Mouse (Mus musculus): ENCODE results near the gene Pigq.

Pigq gene

DNA sequence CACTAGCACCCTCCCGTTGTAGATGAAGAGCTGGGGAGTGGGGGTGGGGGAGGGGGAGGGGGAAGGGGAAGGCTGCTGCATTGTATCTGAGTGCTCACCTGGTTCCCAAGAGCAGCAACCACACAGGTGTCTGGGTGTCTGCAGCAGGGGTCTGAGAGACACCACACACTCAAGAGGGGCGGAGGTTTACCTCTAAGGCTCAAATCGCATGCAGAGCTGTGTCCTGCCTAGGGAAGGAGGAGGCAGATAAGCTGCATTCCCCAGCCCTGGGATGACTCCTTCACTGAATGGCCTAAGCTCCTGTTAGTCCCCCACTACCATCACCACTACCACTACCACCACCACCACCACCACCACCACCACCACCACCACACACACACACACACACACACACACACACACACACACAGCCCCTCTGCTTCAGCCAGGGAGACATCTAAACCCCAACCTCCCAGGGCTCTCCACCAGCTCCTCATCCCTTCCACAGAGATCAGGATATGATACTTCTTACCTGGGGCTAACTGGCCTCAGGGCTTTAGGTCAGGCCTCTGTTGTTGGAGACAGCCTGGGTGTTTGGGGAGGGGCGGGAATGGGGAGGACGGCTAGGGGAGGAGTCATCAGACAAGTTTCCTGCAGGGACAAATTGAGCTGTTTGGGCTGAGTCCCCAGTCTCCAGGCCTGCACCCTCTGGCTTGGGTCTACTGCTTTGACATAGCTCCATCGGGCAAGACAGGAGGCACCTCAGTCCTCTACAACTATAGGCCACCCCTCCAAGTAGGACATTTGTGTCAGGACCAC lies at the start of gene Pigq, which contains the start of gene Nhlrc4:
Pigq (minus strand) TSS at position 571 of the 798 bp plus-strand sequence.
Nhlrc4 (minus strand) TSS at position 596 of the 798 bp plus-strand sequence.
- DNase-seq = peak in 1 of 2 experiments; percentile 37

DNA sequence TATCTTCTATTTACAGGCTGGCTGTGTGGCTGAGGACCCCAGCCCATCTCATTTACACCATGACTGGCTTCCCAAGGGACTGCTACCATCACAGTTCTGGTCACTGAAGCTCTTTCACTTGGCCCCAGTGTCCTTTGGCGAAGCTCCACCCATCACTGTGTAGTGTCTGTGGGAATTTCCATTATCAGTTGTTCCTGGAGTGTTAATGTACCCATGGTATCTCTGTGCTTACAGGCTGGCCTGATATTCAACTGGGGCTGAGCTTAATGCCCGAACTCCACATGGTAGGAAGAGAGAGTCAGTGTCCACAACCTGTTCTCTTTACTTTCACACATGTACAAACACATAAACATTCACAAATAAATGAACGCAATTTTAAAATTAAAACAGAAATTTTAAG lies 48.8 kb upstream of the Pigq start:
- no peak for DNase-seq

DNA sequence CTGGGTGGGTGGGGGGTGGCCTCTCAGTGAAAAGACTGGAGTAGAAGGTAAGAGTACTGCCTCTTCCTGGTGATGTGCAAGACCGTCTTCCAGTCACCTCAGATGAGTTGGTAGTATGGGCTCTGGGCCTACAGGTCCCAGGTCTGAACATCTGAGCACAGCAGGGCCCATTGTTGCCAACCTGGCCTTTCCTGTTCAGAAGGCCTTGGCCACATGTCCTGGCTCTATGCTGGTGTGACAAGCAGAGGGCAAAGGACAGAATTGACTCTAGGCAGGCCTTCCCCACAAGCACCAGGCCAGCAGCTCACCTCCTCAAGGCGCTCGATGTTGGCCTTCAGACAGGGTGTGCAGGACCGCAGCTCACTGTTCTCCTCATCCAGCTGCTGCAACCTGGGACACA lies 47.5 kb upstream of the Pigq start:
- no peak for DNase-seq

DNA sequence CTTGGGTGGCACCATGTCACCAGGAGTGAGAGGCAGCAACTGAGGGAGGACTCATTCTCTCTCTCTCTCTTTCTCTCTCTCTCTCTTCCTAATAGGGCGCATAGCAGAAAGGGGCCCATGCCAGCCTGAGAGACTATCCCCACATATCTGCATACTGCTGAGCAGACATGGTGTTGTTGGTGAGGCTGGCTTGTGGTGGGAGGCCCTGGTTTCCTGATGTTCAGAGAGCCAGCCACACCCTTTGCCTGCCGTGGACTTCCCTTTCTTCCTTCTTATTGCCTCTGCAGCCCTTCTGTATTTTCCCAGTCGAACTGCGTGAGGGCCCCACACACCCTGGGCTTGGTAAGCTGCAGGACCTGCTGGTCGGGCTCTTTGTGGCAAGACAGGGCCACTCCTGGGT lies 45.6 kb upstream of the Pigq start:
- no peak for DNase-seq

DNA sequence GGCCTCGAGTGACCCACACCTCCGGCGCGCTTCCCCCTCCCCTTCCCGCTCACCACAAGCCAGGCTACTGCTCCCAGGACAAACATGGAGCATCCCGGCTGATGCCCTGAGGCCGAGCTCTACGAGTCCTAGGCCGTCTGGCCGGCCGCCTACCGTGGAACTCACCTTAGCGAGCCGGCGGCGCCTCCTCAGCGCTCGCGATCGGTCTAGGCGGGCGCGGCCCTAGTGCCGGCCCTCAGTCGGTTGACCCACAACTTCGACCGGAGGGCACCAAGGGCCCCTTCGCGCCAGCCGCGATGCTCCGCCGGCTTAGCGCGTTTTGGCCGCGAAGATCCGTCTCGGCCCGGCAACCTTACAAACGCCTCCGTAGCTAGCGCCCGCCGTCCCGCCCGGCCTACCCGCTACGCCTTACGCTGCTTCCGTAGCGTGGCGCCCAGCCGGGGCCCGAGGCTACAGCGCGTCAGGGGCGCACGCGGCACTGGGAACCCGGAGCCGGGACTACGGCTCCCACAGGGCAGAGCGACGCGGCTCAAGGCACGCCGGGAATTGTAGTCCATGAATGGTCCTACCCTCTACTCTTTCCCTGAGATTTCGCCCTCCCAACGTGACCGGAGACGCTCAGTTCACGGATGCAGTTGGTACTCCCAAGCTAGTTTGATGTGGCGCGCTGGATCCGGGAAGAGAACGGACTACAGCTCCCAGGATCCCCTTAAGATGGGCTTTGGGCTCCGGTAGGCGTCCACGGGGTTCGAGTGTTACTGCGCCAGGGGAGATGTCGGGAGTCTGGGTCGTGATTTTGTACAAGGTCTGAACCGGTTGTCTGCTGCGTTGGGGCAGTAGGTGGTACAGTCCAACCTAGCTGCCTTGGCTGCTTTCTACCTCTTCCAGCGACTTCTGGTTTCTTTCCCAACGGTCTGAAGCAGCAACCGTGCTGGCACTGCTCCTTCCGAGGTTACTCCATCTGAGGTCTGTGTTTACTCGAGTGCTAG lies 40.9 kb upstream of the Pigq start, which contains the start of gene Capn15:
Capn15 (minus strand) TSS at position 491 of the 989 bp plus-strand sequence.
- peak; percentile 92 to 97 for DNase-seq

DNA sequence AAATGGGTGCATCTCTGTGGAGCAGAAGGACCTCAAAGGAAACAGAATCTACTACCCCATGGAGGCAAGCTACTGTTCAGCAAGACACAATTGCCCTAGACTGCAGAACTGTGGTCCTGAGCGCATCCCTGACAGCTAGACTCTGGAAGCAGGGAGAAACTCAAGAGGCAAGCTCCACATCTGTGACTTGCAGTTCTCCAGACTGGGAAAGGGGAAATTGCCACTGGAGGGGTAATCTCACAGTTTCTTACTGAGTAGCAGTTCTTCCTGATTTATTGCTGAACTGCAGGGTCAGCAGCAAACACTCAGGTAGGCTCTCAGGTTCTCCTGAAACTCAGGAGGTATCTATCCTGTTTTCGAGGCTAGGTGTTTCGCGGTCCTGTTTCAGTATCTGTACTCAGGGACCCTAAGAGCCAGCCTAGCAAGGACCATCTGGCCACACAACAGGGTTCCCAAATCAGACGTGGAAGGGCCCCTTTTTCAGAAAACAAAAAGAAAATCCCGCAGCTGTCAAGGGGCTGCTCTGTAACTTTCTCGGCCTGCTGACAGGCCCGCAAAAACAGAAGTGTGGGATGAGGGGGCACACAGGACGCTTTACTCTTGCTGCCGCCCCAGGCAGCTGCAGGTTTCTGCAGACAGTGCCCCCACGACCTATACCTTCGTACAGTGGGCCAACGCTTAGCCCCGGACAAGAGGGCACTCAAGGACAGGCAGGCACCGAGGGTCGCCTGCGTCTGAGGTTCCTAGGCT lies 40.0 kb upstream of the Pigq start:
- DNase-seq = no peak

DNA sequence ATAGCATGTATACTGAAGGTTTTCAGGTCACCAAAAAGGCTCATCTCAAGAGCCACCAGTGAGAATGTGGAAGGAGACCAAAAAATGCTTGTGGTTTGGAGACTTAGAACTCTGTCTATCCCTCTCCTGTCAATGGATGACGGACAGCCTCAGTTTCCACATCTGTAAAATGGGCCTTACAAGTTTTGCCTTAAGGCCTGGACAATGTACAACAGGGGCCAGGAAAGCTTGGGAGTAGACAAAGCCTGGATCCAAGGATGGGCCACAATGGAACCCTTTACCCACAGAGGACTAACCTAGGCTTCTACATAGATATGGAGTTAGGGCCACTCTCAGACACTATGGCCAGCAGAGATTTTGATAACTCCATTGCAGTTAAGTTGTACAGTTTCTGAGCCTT lies 39.3 kb upstream of the Pigq start:
- DNase-seq = no peak

DNA sequence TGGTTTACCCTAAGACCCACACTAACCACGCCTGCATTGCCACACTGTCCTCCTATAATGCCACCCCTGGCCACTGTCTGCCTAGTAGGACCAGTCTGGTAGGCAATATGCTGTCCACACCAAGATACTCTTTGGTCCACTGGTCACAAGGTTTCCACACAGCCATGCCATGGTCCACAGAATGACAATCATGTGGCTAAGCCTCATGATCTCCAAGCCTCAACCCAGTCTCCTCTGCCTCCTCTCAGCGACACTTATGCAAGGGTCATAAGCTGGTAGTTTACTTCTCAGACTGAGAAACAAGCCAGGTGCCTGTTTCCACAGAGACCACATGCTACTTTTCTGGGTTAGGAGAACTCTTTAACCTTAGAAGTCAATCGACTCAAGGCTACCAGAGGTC lies 38.2 kb upstream of the Pigq start:
- peak in 1 of 2 experiments; percentile 62 for DNase-seq

DNA sequence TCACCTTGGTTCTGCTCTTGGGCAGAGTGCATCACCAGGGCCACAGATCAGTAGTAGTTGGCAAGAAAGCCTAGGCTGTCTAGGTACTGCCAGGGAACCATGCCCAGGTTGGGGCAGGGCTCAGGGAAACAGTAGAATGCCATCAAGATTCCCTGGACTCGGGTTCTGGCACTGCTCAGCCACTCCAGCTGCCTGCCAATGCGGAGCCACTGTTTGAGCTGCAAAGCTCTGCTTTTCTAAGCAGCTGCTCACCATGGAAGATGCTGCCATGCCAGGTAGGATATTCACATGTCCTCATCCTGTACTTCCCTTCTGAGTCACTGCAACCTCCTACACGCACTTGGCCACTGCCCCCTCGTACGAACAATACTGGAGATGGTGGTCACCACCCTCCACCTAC lies 36.1 kb upstream of the Pigq start:
- DNase-seq = peak; percentile 44 to 48

DNA sequence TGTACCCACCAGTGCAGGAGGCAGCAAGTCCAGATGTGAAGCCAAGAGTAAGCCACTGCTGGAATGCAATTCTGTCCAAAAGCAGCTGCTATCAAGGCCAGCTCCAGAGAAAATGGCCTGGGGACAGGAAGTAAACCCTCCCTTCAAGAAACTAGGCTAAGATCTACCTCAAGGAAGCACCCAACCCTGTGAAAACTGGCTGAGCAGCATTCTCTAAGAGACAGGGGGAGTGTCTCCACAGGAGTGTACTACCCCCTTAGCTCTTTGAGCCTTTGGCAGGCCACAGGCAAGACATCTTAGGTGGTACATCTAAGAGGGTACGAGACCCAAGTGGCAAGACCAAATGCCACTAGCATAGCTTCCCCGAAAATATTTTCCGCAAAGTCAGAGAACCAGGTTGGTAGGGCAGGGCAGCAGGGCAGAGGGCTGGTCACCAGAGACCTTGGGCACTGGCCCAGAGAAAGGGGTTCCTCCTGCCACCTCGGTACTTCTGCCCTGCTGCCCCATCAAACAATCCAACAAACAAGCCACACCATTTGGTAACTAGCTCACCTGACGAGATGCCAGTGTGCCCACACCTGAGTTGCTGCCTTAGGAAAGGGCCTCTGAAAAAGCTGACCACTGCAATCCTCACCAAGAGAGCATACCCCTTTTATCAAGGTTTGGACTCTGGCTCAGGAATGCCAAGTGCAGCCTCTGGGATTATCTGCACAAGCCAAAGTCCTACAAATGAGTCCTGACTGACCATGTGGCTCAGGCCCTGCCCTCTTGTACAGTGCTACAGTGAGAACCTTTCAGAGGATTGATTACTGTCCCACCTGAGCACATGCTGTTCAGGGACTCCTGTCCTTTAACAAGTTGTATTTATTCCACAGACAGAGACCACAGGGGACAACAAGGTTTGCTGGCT lies 35.3 kb upstream of the Pigq start:
- peak; percentile 34 to 75 for DNase-seq

DNA sequence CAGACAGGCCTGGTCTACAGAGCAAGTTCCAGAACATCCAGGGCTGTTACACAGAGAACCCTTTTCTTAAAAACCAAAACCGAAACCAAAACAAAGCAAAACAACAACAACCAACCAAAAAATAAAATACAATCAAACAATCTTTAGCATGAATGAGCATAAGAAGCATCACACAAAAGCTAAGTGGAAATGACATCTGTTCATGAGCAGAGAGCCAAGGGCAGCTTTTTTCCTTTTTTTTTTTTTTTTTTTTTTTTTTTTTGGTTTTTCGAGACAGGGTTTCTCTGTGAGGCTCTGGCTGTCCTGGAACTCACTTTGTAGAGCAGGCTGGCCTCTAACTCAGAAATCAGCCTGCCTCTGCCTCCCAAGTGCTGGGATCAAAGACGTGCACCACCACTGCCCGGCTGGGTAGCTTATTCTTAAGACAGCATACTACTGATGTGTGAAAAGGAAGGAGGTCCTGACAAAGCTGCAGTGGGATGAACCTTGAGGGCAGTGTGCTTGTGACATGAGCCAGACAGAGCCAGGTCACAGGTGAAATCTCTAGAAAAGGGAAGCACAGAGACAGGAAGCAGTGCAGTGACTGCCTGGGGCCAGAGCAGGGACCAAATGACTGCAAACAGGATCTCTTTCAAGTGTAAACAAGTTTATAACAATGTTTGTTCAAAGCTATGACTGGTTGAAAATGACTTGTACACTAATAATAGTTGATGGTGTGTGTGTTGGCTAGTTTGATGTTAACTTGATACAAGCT lies 26.4 kb upstream of the Pigq start:
- DNase-seq = no peak

DNA sequence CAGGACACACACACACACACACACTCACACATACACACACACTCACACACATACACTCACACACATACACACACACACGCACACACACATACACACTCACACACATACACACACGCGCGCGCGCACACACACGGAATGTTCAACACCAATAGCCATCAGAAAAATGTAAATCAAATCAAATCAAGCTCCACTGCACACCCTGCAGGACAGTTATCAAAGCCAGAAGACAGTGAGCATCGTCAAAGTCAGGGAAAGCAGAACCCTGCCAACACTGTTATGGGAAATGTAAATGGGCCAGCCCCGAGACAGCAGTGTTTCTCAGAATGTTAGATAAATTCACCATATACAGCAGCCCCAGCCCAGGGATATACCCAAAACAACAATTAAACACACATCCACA lies 25.7 kb upstream of the Pigq start:
- DNase-seq = no peak

DNA sequence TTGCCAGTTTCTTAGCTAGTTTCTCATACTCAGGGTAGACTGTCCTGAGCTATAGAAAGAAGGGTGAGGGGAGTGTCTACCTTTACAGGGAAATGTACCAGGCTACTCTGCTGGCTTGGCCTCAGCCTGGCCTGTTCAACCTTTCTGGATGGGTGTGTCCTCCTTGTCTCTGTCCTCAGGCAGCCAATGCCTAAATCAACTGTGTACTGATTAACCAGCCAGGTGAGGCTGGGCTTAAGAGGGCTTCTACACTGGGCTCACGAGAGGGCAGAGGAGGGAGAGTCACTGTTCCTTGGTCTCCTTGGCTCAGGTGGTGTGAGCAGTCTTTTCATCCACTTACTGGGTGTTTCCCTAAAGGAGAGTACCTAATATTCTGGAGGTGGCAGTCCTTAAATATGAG lies 23.4 kb upstream of the Pigq start:
- DNase-seq = peak; percentile 67 to 86

DNA sequence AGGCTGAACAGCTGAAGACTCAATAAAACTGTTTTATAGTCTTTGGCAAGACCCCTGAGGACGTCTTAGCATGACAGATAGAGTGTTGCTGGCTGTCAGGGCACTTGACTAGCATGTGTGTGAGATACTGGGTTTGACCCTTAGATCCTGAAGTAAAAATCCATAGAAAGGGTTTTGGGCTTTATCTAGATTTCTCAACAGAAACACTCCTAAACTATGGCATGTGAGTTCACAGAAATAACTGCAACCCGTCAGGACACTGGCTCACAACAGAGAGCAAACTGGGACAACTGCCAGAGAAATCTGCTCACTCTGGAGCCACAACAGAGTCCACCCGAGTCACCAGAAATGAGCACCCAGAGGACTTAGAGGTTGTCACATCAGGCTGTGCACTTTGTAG lies 22.9 kb upstream of the Pigq start:
- peak in 1 of 2 experiments; percentile 60 for DNase-seq

DNA sequence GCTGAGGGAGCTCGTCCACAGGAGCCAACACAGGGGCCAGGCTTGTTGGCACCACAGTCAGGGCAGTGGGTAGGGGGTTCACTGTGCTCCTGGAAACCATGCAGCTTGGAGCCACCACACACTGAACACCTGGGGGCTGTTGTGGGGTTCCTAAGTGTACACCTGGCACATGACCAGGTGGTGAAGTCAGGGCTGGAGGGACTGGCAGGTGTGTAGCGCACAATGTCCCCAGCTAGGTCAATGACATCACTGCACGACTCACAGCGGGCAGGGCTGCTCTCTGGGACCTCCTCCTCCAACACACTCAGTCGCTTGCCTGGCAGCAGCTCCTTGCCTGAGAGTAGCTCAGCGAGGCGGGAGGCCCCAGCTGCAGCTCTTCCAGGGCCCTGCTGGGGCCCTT lies 19.5 kb upstream of the Pigq start:
- DNase-seq = no peak

DNA sequence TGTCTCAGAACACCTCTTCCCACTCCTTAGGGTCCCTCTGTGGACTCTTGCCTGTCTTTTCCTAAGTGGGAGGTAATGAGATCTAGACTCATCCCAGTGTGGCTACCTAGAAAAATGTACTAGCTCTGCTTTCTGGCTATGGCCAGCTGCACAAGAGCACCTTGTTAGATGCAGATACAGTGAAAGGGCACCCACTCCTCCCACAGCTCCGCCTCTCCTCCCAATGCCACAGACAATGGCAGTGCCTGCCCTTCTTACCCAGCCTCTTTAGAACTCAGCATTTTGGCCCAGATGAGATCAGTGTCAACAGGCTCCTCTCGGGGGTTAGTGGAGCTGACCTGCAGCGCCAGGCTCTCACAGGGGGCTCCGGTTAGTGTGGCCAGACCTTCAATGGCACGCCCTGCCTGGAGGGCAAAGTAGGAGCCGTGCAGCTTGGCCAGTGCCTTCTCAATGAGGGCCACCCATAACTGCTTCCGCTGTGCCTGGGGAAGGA lies 17.7 kb upstream of the Pigq start:
- DNase-seq = peak in 1 of 2 experiments; percentile 27

DNA sequence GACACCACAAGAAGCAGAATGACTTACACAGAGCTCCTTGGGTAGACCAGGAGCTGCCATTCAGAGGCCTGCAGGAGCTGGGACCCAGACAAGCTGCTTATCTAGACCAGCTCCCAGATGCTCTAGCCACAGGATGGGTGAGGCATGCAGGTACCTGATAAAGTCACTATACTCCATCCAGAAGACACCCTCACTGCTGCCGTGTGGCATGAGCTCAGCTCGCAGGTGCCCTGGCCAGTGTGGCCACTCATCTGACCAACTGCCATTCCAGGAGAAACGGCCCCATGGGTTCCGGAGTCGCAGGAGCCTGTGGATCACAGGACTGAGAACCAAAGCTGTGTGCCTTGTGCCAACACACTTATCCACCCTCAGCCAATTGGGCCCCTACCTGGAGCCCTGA lies 16.8 kb upstream of the Pigq start:
- peak in 1 of 2 experiments; percentile 25 for DNase-seq

DNA sequence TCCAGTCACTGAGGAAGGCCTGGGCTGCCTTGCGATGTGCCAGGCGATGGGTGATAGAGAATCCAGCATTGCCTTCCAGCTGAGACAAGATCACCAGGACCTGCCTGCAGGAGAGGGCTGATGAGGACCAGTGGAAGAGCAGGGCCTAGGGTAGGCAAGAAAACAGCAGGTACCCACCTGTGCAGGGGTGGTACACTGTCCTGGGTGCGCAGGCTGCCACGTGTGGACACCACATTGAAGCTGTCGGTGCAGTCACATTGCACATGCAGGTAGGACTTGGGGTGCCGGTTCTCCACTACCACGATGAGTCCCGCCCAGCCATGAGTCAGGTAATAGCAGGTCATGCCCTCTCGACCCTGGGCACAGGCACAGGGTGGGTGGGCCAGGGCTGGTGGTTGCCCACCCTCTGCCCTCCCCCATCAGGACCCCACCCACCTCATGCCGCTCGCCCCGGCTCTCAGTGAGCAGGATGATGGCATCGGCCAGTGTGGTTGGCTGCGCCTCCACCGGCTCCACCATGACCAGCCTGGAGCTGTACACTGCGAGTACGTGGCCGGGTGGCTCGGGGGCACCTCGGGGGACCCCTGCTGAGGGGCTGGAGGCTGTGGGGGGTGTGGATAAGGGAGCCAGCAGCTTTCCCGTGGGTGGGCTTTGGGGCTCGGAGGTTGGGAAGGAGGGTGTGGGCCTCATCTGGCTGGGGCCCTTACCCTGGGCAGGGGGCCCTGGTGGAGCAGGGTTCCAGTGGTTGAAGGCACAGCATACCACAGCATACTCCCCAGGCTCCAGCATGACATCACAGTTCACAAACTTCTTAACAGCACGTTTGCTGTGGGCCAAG lies 15.1 kb upstream of the Pigq start:
- DNase-seq = no peak

DNA sequence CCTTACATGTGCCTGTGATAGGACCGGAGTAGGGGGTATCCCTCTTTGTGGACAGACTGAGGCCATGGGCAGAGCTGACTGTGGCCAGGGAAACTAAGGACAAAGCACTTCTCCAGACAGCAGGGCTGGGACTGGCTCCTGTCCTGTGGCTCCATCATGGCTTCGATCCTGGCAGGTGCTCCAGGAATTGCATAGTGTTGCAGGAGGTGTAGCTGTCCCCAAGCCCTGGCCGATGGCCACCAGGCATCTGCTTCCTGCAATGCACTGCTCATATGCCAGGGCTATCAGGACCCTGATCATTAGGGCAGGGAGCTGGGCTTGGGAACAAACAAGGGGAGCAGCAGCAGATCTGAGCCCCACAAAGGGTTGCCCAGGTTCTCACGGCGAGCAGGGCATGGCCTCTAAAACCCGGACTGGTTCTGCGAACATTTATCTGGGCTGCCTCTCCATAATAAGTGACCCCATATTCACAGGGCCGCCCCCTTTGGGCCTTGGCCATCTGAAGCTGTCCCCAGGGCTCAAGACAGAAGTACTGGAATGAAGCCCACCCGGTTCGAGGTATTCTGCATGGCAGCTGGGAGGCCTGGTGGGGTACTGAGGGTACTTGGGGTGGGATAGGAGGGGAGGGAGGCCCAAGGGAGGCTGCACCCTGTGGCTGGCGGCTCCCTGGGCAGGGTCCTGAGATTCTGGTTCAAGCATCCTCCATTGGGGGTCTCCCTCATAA lies 14.2 kb upstream of the Pigq start:
- no peak for DNase-seq
